Mouse (Mus musculus): ENCODE results near the gene Robo1. TPM values are rescaled to one million over a fixed set of nuclear protein-coding genes. Genes with fewer than 3 reads are reported as not detected.

Robo1 gene
- polyA plus RNA-seq, 1 experiment = 3.5 TPM

- H3K36me3 ChIP-seq (ENCODE audit: control insufficient read depth, insufficient read depth, low read length) = no peaks in the 10 kb centered on the region
- H3K27me3 ChIP-seq (ENCODE audit: control insufficient read depth, insufficient read depth, low read length) = no peaks in the 10 kb centered on the region
- H3K27ac ChIP-seq (ENCODE audit: control insufficient read depth, insufficient read depth, low read depth, low read length) = no peak overlapping the region
- no peak overlapping the region for H3K4me3 ChIP-seq (ENCODE audit: control insufficient read depth, low read depth, low read length)
- TF ChIP-seq CTCF (IDR thresholded peaks at IDR 0.05; ENCODE audit: control insufficient read depth, insufficient read depth, insufficient replicate concordance, low read depth, low read length) (no peak), POLR2A (IDR thresholded peaks at IDR 0.05; ENCODE audit: control insufficient read depth, low read depth, low read length) (no peak)
- no peaks in the 10 kb centered on the region for H3K4me1 ChIP-seq (ENCODE audit: control insufficient read depth, insufficient read depth, low read length)
These were observed 470.4 kb downstream of the Robo1 start for GRCm38 (mm10) chr16:72778520-72778919.

- no peak for TF ChIP-seq CTCF (IDR thresholded peaks at IDR 0.05; ENCODE audit: control insufficient read depth, insufficient read depth, insufficient replicate concordance, low read depth, low read length)
- no peak for TF ChIP-seq POLR2A (IDR thresholded peaks at IDR 0.05; ENCODE audit: control insufficient read depth, low read depth, low read length)
- H3K4me1 ChIP-seq (ENCODE audit: control insufficient read depth, insufficient read depth, low read length) = peaks cover 5% of the 10 kb centered on the region
- no peaks in the 10 kb centered on the region for H3K36me3 ChIP-seq (ENCODE audit: control insufficient read depth, insufficient read depth, low read length)
- no peaks in the 10 kb centered on the region for H3K27me3 ChIP-seq (ENCODE audit: control insufficient read depth, insufficient read depth, low read length)
- H3K27ac ChIP-seq (ENCODE audit: control insufficient read depth, insufficient read depth, low read depth, low read length) = no peak overlapping the region
- H3K4me3 ChIP-seq (ENCODE audit: control insufficient read depth, low read depth, low read length) = no peak overlapping the region
These were observed 474.1 kb downstream of the Robo1 start for GRCm38 (mm10) chr16:72782171-72782570.

GRCm38 (mm10) chr16:72786079-72786478 lies 478.0 kb downstream of the Robo1 start:
- no peak for TF ChIP-seq POLR2A (IDR thresholded peaks at IDR 0.05; ENCODE audit: control insufficient read depth, low read depth, low read length)
- TF ChIP-seq CTCF (IDR thresholded peaks at IDR 0.05; ENCODE audit: control insufficient read depth, insufficient read depth, insufficient replicate concordance, low read depth, low read length) = no peak
- Histone ChIP-seq H3K27me3 (ENCODE audit: control insufficient read depth, insufficient read depth, low read length) (no peaks in the 10 kb centered on the region), H3K4me1 (ENCODE audit: control insufficient read depth, insufficient read depth, low read length) (peaks cover 5% of the 10 kb centered on the region), H3K4me3 (ENCODE audit: control insufficient read depth, low read depth, low read length) (peak overlapping the region; percentile 74), H3K36me3 (ENCODE audit: control insufficient read depth, insufficient read depth, low read length) (no peaks in the 10 kb centered on the region), H3K27ac (ENCODE audit: control insufficient read depth, insufficient read depth, low read depth, low read length) (no peak overlapping the region)

GRCm38 (mm10) chr16:72786636-72787035 lies 478.5 kb downstream of the Robo1 start:
- Histone ChIP-seq H3K36me3 (ENCODE audit: control insufficient read depth, insufficient read depth, low read length) (no peaks in the 10 kb centered on the region), H3K27ac (ENCODE audit: control insufficient read depth, insufficient read depth, low read depth, low read length) (no peak overlapping the region), H3K4me1 (ENCODE audit: control insufficient read depth, insufficient read depth, low read length) (peaks cover 5% of the 10 kb centered on the region), H3K27me3 (ENCODE audit: control insufficient read depth, insufficient read depth, low read length) (no peaks in the 10 kb centered on the region), H3K4me3 (ENCODE audit: control insufficient read depth, low read depth, low read length) (no peak overlapping the region)
- no peak for TF ChIP-seq POLR2A (IDR thresholded peaks at IDR 0.05; ENCODE audit: control insufficient read depth, low read depth, low read length)
- no peak for TF ChIP-seq CTCF (IDR thresholded peaks at IDR 0.05; ENCODE audit: control insufficient read depth, insufficient read depth, insufficient replicate concordance, low read depth, low read length)

- no peak overlapping the region for H3K27ac ChIP-seq (ENCODE audit: control insufficient read depth, insufficient read depth, low read depth, low read length)
- no peak for TF ChIP-seq POLR2A (IDR thresholded peaks at IDR 0.05; ENCODE audit: control insufficient read depth, low read depth, low read length)
- H3K27me3 ChIP-seq (ENCODE audit: control insufficient read depth, insufficient read depth, low read length) = no peaks in the 10 kb centered on the region
- H3K36me3 ChIP-seq (ENCODE audit: control insufficient read depth, insufficient read depth, low read length) = no peaks in the 10 kb centered on the region
- H3K4me1 ChIP-seq (ENCODE audit: control insufficient read depth, insufficient read depth, low read length) = peaks cover 5% of the 10 kb centered on the region
- no peak overlapping the region for H3K4me3 ChIP-seq (ENCODE audit: control insufficient read depth, low read depth, low read length)
These were observed 479.9 kb downstream of the Robo1 start for GRCm38 (mm10) chr16:72788017-72788416.

- H3K36me3 ChIP-seq (ENCODE audit: control insufficient read depth, insufficient read depth, low read length) = no peaks in the 10 kb centered on the region
- H3K27me3 ChIP-seq (ENCODE audit: control insufficient read depth, insufficient read depth, low read length) = no peaks in the 10 kb centered on the region
- H3K4me3 ChIP-seq (ENCODE audit: control insufficient read depth, low read depth, low read length) = no peak overlapping the region
- no peaks in the 10 kb centered on the region for H3K4me1 ChIP-seq (ENCODE audit: control insufficient read depth, insufficient read depth, low read length)
- no peak overlapping the region for H3K27ac ChIP-seq (ENCODE audit: control insufficient read depth, insufficient read depth, low read depth, low read length)
- TF ChIP-seq POLR2A (IDR thresholded peaks at IDR 0.05; ENCODE audit: control insufficient read depth, low read depth, low read length) (no peak), CTCF (IDR thresholded peaks at IDR 0.05; ENCODE audit: control insufficient read depth, insufficient read depth, insufficient replicate concordance, low read depth, low read length) (no peak)
These were observed 483.1 kb downstream of the Robo1 start for GRCm38 (mm10) chr16:72791181-72791705.

GRCm38 (mm10) chr16:72794692-72795378 lies 486.7 kb downstream of the Robo1 start:
- Histone ChIP-seq H3K27me3 (ENCODE audit: control insufficient read depth, insufficient read depth, low read length) (no peaks in the 10 kb centered on the region), H3K4me3 (ENCODE audit: control insufficient read depth, low read depth, low read length) (no peak overlapping the region), H3K36me3 (ENCODE audit: control insufficient read depth, insufficient read depth, low read length) (no peaks in the 10 kb centered on the region), H3K4me1 (ENCODE audit: control insufficient read depth, insufficient read depth, low read length) (no peaks in the 10 kb centered on the region), H3K27ac (ENCODE audit: control insufficient read depth, insufficient read depth, low read depth, low read length) (no peak overlapping the region)
- TF ChIP-seq CTCF (IDR thresholded peaks at IDR 0.05; ENCODE audit: control insufficient read depth, insufficient read depth, insufficient replicate concordance, low read depth, low read length) (no peak), POLR2A (IDR thresholded peaks at IDR 0.05; ENCODE audit: control insufficient read depth, low read depth, low read length) (no peak)
